Mouse (Mus musculus): ENCODE measurements around the gene Lmod2.

Lmod2 gene

DNA sequence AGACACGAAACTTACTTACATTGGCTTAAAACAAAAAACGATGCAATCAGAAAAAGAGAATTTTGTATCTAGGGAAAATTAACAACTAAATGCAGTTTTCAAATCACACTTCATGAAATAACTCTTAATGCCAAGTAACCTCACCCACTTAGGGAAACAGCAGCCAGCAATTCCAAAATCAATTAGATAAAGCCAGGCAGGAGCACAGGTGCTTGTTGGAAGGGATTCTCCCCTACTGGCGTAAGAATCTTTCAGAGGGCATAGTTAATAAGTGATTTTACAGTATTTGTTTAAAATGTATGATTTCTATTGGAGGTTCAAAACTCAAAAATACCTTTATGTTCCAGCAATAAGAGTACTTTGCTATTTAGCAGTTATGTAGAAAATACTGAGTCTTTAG, 45.4 kb downstream of the Lmod2 start:
- no peak for DNase-seq (ENCODE audit: low spot score)

DNA sequence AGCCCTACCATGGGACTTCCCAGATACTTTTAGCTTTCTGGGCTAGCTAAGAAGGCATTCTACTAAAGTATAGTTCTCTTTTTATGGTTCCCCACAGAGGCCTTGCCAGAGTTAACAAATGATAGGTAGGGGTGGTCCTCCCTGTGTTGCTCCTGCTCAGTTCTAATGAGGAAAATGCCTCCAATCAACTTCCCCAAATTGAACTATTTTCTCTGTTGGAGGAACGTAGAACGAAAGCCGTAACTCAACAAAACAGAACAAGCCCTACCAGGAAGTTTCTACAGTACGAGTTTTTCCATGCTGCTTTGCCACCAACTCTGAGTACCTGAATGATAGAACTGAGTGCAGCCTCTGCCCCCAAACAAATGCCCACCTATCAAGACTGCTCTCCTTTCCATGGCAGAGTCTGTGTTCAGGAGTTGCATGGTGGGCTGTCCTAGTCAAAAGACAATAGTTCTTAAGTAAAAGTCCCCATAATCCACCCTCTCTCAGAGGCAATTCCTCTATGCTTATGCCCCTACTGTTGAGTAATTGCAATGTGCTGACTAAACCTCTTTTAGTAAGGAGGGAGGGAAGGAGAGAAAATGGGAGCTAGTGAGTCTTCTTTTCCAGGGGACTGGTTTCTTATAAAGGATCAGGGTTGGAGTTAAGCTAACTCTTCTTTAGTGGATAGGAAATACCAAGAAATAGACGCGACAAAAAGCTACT, 47.9 kb downstream of the Lmod2 start:
- no peak for DNase-seq (ENCODE audit: low spot score)

DNA sequence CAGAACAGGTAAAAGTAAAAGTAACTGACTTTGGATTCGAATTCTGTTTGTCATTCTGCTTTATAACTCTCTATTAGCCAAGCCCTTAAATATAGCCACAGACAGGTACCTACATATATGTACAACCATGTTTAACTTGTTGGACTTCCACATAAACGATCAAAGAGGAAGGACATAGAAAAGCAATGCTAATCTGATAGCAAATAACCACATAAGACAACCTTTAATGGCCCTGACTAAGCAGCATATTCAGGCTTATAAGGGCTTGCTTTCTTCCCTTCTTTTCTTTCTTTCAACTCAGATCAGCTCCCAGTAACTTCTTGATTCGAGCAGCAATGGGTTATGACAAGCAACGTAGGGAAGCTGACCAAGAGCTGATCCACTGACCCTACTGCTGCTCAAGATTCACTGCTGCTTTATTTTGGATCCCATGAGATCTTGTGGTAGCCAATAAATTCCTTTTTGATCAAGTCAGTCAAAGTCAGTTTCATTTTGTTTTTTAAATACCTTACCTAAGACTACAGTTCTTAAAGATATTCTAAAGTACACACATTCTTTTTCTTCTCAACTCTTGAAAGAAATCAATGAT, 49.6 kb downstream of the Lmod2 start:
- DNase-seq (ENCODE audit: low spot score): no peak

DNA sequence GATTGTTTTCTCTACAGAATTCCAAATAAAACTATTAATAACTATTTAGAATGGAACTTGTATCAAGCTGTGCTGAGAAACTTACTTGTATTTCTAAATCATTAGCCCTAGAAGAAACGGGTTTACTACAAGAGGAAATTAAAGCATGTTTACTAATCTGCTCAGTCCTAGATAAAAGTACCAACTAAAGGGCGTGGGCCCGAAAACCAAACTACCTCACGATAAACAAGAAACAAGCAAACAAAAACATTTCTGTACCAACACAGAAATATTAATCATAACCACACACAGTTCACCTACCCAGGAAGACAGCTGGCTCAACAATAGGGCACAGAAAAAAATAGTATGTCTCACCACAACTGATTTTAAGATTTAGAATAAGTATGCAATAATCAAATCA, 50.8 kb downstream of the Lmod2 start:
- DNase-seq (ENCODE audit: low spot score): no peak

DNA sequence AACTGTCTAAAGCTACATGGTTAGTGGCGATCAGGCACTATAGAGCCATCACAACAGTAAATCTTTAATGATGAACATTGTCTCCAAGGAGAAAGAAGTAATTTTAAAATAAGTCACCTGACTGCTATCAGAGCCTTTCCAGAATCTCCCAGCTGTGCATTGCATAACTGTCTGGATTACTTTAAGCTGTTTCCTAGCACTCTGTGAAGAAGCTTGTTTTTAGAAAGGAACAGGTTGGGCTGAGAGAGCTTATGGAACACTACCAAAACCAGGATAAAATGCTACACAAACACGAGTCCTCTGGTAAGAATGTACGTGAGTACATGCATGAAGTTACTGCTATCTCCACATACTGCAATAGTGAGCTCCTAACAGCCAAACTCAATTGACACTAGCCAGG, 53.2 kb downstream of the Lmod2 start:
- DNase-seq (ENCODE audit: low spot score): no peak

DNA sequence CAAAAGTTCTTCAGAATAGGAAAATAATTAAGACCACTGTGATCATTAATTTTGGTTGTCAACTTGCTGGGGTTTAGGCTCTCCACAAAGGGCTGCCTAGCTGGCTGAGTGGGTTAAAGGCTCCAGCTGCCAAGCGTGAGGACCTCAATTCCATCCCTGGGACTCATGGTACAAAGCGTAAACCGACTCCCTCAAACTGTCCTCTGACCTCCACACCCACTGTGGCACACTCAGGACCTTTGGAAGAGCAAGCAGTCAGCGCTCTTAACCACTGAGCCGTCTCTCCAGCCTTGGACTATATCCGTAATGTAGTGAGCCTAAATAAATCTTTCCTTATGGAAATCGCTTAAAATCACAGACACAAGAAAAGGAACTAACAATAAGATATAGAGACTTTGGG, 54.0 kb downstream of the Lmod2 start:
- DNase-seq (ENCODE audit: low spot score): no peak

Measured in urinary bladder, postnatal 14 days (tissue).